Mouse (Mus musculus) splenic B cell, adult 2 months (primary cell): ENCODE measurements at regions not wholly inside any gene's neighbourhood (a gene's known extent, or its start where the extent isn't known, plus 50 kb on each side); places are given as distances from the start of the nearest gene placed in this dataset.

Source experiments
- DNase-seq: peaks from one replicate; pipeline ENCODE4 v3.0.0-alpha.2; 2011; ENCODE audit warnings: low read depth, low spot score
- H3K27me3 ChIP-seq: 2 replicates; pipeline ENCODE4 v1.6.1; 2012; ENCODE audit warnings: mild to moderate bottlenecking, low read length, moderate library complexity, mixed read lengths; ENCODE audit not compliant: control insufficient read depth, poor library complexity, insufficient read depth, severe bottlenecking
- H3K36me3 ChIP-seq: 2 replicates; pipeline ENCODE4 v1.6.1; 2012; ENCODE audit warnings: mild to moderate bottlenecking, low read length, moderate library complexity, mixed read lengths; ENCODE audit not compliant: control insufficient read depth, poor library complexity, insufficient read depth, severe bottlenecking

DNA sequence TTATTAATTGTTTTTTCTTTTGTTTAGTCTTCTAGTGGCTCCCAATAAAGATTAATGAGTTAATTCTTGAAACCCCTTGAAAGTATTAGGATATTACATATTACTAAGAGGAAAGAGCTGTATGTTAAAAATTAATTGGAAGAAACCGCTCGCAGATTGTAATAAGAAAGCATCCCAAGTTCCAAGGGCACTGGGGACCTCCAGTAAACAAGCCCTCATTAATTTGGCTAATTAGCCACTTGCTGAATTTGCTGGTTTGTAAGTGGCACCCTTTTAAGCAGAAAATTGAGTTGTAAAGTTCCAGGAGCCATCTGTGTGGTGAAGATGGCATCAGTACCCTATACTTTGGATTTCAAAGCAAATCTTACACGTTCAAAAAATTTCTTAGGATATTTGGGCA, 295.8 kb downstream of the Rwdd3 start:
- no peaks in the 10 kb centered on the region for H3K27me3 ChIP-seq
- no peaks in the 10 kb centered on the region for H3K36me3 ChIP-seq
- no peak for DNase-seq

DNA sequence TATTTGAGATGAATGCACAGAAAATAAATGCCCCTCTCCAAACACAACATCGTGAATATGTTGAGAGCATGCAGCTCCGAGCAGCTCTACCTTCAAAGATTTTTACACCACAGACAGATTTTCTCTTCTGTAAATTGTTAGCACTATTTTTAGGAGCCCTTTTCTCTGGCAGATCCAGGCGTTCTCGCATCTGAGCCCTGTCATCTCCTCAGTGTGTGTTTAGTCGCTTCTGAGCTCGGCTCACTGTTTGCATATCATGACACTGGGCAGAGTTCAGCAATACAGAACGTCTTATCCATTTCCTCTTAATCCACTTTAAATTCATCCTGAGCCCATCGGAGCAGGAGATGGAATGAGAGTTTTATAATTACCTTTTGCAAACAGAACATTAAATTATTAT, 306.5 kb downstream of the Rwdd3 start:
- no peaks in the 10 kb centered on the region for H3K27me3 ChIP-seq
- no peak for DNase-seq

DNA sequence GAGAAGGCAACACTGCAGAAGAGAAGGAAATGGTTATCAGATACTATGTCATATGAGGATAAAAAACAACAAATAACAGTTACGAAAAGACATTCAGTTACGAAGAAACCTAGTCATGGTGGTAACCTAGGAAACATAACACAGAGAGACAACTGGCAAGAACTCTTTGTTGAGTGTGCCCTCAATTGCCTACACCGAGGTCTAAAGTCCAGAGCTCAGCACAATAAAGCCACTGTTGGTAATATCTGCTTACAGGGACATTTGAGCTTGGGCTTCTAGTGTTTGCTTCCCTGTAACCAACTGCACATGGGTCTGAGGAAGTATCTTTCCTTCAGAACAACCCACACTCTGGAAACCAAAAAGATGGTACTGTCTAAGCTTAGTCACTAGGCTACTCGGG, 309.9 kb downstream of the Rwdd3 start:
- Histone ChIP-seq H3K27me3 (no peaks in the 10 kb centered on the region), H3K36me3 (no peaks in the 10 kb centered on the region)
- DNase-seq = no peak

More for the DNA sequence above, 306.5 kb downstream of the Rwdd3 start:
- no peaks in the 10 kb centered on the region for H3K36me3 ChIP-seq

GRCm38 (mm10) chr3:120858281-120858680, 313.2 kb downstream of the Rwdd3 start:
- Histone ChIP-seq H3K27me3 (no peaks in the 10 kb centered on the region), H3K36me3 (no peaks in the 10 kb centered on the region)
- DNase-seq = no peak

DNA sequence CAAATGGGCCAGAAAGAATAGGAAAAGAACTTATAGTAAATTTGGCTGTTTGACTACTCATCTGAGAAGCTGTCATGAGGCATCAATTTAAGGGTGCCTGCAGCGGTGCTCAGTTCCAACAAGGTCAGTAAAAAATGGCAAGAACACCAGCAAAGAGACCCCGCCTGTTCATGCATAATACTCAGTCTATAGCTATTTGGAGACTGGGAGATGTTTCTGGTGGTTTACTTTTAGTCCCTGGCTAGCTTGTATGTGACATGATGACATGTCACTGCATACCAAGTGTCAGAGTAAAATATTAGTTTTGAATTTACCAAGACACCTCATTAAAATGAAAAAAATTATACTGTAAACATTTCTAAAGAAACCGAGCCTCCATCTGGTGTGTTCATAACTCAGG, 317.2 kb downstream of the Rwdd3 start:
- H3K36me3 ChIP-seq = no peaks in the 10 kb centered on the region
- H3K27me3 ChIP-seq = no peaks in the 10 kb centered on the region
- DNase-seq = no peak

DNA sequence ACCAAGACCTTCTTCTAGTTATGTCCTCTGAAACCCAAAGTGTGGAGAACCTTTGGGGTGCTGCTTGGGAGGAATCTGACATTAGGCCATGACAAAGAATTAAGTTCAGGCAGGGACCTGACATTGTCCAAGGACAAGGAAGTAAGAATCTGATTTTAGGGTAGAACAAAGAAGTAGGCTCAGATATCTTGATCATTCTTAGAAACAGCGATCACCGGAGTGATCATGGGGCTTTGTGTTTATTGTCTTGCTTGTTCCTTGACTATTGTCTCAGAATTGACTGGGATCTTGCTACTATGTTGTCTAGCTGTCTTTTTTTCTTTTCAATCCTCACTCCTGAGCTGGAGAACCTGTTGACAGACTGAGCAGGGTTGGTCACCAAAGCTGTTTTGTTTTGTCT, 327.9 kb downstream of the Rwdd3 start:
- Histone ChIP-seq H3K27me3 (no peaks in the 10 kb centered on the region), H3K36me3 (no peaks in the 10 kb centered on the region)
- DNase-seq = no peak

DNA sequence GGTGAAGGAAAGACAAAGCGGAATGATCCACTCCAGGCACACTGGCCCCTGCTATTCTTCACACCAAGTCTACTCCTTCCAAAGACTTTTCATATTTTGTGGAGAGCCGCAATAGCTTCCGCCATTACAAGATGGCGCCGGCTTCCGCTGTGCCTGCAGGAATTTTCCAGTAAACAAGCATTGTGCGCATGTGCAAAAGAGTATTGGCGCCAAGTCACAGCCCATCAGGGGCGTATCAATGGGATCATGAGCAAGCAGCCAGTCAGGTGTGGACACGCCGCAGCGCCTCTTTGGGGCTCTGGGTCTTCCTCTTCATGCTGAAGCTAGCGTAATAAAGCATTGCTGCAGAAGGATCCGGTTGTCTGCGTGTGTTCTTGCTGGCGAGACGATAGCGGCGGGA, 348.0 kb downstream of the Rwdd3 start:
- DNase-seq = no peak

DNA sequence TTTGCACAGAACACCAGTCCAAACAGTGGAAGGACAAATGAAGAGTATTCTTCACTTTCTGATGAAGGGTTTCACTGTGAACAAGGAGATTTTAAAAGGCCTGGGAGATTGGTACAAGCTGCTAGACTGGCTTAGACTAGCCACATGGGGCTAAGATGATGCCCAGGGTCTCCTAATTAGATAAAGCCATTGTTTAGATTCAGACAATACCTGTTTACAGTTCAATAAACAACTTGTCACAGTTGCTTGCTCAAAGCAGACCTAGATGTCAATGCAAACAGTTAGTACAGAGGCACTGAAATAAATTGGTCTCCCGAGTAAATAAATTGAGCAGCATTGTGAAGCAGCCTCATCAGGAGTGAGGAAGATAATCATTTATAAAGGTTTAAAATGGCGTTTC, 359.6 kb downstream of the Rwdd3 start:
- Histone ChIP-seq H3K27me3 (no peaks in the 10 kb centered on the region), H3K36me3 (no peaks in the 10 kb centered on the region)
- no peak for DNase-seq

More for the DNA sequence above, 348.0 kb downstream of the Rwdd3 start:
- no peaks in the 10 kb centered on the region for H3K27me3 ChIP-seq
- no peaks in the 10 kb centered on the region for H3K36me3 ChIP-seq

DNA sequence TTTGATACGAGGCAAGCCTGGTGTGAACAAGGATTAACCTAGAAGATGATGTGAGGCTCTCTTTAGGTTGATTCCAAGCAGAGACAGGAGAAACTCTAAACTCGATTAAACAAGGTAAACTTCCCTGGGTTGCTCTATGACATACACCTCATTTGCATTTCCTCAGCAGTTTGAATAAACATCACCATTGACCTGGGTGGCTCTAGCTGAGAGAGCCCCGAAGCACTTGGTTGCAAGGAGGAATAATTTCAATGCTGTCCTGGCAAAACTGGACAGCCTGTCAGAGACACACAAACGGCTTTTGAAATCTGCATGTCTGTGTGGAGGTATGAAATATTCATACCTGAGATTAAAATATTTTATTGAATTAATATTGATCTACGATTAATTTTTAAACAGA, 361.0 kb downstream of the Rwdd3 start:
- Histone ChIP-seq H3K27me3 (no peaks in the 10 kb centered on the region), H3K36me3 (no peaks in the 10 kb centered on the region)
- DNase-seq = no peak

DNA sequence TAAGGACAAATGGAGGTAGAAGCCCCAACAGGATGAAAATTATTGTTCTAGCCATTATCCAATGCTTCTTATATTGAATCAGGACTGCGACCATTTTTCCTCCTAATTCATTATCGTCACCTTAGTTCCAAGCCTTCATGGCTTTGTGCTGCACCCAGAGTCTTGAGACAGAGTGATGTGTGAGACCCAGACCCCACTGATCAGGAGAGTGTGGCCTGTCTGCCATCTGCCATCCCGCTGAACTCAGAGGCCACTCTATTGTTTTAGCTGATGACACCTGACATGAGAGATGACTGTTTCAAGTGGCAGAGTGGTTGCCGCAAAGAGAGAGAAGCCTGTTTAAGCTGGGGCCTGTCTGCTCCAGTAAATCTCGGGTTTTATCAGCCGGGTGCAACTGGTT, 361.4 kb downstream of the Rwdd3 start:
- H3K36me3 ChIP-seq = no peaks in the 10 kb centered on the region
- no peak for DNase-seq
- no peaks in the 10 kb centered on the region for H3K27me3 ChIP-seq

GRCm38 (mm10) chr3:120786659-120787058, 384.8 kb downstream of the Rwdd3 start:
- no peak for DNase-seq
- no peaks in the 10 kb centered on the region for H3K27me3 ChIP-seq
- H3K36me3 ChIP-seq = no peaks in the 10 kb centered on the region

DNA sequence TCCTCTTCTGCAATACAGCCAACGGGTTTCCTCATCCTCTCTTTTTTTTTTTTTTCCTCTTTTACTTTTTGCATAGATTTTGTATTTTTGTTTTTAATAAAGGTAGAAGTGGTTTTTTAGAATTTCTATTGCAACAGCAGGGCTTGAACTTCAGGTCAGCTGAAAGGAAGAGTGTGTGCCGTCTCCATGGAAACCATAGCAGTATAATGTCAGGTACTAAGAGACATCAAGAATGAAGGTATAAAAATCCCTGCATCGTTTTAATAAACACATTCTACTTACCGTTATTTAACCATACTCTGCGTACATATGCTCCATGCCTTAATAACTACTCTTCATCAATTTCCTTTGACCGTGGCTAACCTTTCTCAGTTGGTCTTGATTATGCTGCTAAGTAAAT, 390.0 kb downstream of the Rwdd3 start:
- no peak for DNase-seq
- Histone ChIP-seq H3K36me3 (no peaks in the 10 kb centered on the region), H3K27me3 (no peaks in the 10 kb centered on the region)

- Histone ChIP-seq H3K36me3 (no peaks in the 10 kb centered on the region), H3K27me3 (no peaks in the 10 kb centered on the region)
- no peak for DNase-seq
Measured at GRCm38 (mm10) chr3:120779091-120779490, 392.4 kb downstream of the Rwdd3 start.

DNA sequence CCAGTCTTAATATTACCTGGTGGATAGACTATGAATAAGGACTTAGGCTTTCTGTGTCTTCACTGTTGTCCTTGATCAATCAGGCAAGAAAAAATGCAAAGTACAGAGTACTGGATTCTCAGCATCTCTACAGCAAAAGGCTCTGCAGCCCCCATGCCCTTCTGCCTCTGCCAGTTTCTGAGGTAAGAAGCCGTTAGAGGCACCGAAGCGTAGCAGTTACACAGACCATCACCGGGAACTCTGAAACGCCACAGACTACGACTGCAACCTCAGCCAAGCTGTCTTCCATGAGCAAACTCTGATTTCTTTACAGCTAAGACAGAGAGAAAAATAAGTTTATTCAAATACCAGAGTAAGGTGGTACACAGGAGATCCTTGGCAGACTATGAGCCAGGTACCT, 396.5 kb downstream of the Rwdd3 start:
- no peaks in the 10 kb centered on the region for H3K27me3 ChIP-seq
- no peak for DNase-seq
- H3K36me3 ChIP-seq = no peaks in the 10 kb centered on the region

GRCm38 (mm10) chr3:120761681-120762080, 409.8 kb downstream of the Rwdd3 start:
- no peaks in the 10 kb centered on the region for H3K27me3 ChIP-seq
- DNase-seq = no peak
- no peaks in the 10 kb centered on the region for H3K36me3 ChIP-seq

GRCm38 (mm10) chr3:120761223-120761622, 410.3 kb downstream of the Rwdd3 start:
- H3K27me3 ChIP-seq = no peaks in the 10 kb centered on the region
- no peaks in the 10 kb centered on the region for H3K36me3 ChIP-seq
- no peak for DNase-seq
